Mouse (Mus musculus) C2C12 (cell line): ENCODE data around the gene Lrrc51.

ENCODE experiments used
- CEBPB ChIP-seq: IDR thresholded peaks from one replicate; pipeline ENCODE4 v1.6.1; 2011; ENCODE audit warnings: low read depth, mild to moderate bottlenecking, control low read depth, moderate library complexity
- CTCF ChIP-seq: IDR thresholded peaks from one replicate; pipeline ENCODE4 v1.5.1; 2011; ENCODE audit not compliant: control insufficient read depth, insufficient read depth, insufficient read length
- MAX ChIP-seq: IDR thresholded peaks from one replicate; pipeline ENCODE4 v1.6.1; 2011; ENCODE audit warnings: mild to moderate bottlenecking, control low read depth
- MYOD1 ChIP-seq: IDR thresholded peaks from one replicate; pipeline ENCODE4 v1.6.1; 2011; ENCODE audit warnings: low read depth; ENCODE audit not compliant: control insufficient read depth, insufficient read length
- MYOG ChIP-seq: IDR thresholded peaks from one replicate; pipeline ENCODE4 v1.6.1; 2011; ENCODE audit not compliant: control insufficient read depth, insufficient read length; ENCODE audit errors: extremely low read depth
- USF1 ChIP-seq: IDR thresholded peaks from one replicate; pipeline ENCODE4 v1.6.1; 2011; ENCODE audit warnings: low read depth, mild to moderate bottlenecking, control low read depth, moderate library complexity

DNA sequence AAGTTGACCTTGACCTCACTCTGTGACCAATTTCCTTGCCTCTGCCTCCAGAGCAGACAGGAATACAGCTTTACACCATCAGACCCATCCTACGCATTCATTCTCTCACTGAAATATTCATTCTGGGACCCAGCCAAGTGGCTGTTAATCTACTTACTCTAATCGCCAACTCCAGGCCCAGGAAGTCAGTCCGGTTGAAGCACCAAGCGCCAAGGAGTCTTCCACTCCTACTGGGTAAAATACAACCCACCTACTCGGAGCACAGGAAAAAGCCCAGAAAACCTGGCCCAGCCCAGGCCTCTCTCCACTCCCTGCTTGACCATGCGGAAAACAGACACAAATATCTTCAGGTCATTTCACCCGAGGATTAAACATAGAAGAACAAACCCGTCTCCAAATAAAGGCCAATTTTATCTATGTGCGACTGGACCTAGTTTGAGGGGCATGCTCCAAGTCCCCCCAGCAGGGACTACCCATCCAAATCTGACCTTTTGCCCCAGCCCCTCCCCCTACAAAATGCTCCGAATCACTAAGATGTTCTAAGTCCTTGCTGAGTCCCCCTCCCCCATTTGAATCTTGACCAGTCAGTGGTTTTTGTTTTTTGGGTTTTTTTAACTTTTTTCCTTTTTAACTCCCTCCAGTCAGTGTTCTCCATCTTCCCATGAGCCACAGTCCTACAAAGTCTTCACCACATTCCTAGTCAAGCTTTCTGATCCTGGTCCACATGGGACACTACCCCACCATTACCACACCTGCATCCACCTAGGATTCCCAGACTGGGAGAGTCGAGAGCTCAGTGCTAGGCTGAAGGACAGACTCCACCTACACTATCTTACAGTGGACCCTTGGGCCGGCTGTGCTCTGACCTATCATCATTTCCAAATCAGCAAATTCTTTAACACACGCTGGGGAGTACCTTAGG lies 65.2 kb downstream of the Lrrc51 start:
- TF ChIP-seq CTCF (no peak), MYOG (no peak), USF1 (no peak), MYOD1 (no peak), MAX (no peak), CEBPB (no peak)
